11 mouse cellular contexts compared by ENCODE assay signal in genomic region chr6:108145941-108146588, GRCm38 (mm10). TPM values are rescaled to one million over a fixed set of nuclear protein-coding genes. Genes with fewer than 3 reads are reported as not detected.
DNase-seq lines count a peak whose midpoint lies in the region; ATAC-seq lines count a peak whose summit lies in the region.
"Had no signal": no experiment of that assay in that cellular context is flagged by ENCODE, and none has a peak within 500 bp of the region (broad histone marks: within the 10 kb centered on the region; RNA-seq: fewer than 3 reads in every experiment).

No protein-coding gene starts in this region.

- H3K4me3 ChIP-seq in forebrain, embryonic 10.5 days = no peak overlapping the region
- H3K4me3 ChIP-seq: erythroblast, embryonic 14.5 days; limb, embryonic 15.5 days had no signal

- no peaks in the 10 kb centered on the region for H3K27me3 ChIP-seq in forebrain, embryonic 10.5 days (ENCODE audit: poor library complexity, severe bottlenecking)
- H3K27me3 ChIP-seq: limb, embryonic 15.5 days had no signal

- peak overlapping the region; percentile 66 for H3K27ac ChIP-seq in forebrain, embryonic 10.5 days
- H3K27ac ChIP-seq: limb, embryonic 15.5 days; stomach, postnatal 0 days had no signal

- DNase-seq in kidney, adult 8-10 months = peak; percentile 53 to 56
- DNase-seq in kidney, postnatal 4 days = no peak
- DNase-seq in forebrain, embryonic 10.5 days (ENCODE audit: extremely low spot score, low spot score) = peak; percentile 40
- peak; percentile 27 for DNase-seq in layer of hippocampus, adult 11-12 months (ENCODE audit: low spot score)
- peak; percentile 33 for DNase-seq in neural tube, embryonic 10.5 days (ENCODE audit: extremely low spot score, low spot score)
- DNase-seq in lung, adult 18-20 months = no peak
- no peak for DNase-seq in lung, postnatal 4 days

- H3K9me3 ChIP-seq in forebrain, embryonic 10.5 days = no peaks in the 10 kb centered on the region
- H3K9me3 ChIP-seq: limb, embryonic 15.5 days had no signal

- H3K36me3 ChIP-seq in forebrain, embryonic 10.5 days (replicated peaks) = peaks cover 7% of the 10 kb centered on the region; the same call in 1 of the 2 replicates

- WGBS in forebrain, embryonic 10.5 days = 61% methylated on average over 7 of the region's 7 CpGs

- no peak for ATAC-seq in CD4-positive, CD25-positive, alpha-beta regulatory T cell, adult 4 months

- peaks cover 25% of the 10 kb centered on the region for H3K4me1 ChIP-seq in forebrain, embryonic 10.5 days
- H3K4me1 ChIP-seq: limb, embryonic 15.5 days had no signal

RNA-seq across cellular contexts. Expression of gene Sumf1, which starts 39.3 kb away (rescaled TPM):
- polyA plus RNA-seq in forebrain, embryonic 10.5 days (2016; fragmentation: Nextera tagmentation; extraction: Ambion mirVana) = 12.8 and 13.0 TPM in 2 replicates
- polyA plus RNA-seq in CD4-positive, CD25-positive, alpha-beta regulatory T cell, adult 4 months (2017; shearing (Covaris generic)) = 1 to 10 TPM; 4.2 to 4.3 TPM

Comparison
In these comparisons a context has a peak if more than half of its experiments do, and no peak if none do; other contexts are left out.
1. DNase-seq: peak in kidney, adult 8-10 months (2 of 2), forebrain, embryonic 10.5 days (single experiment), layer of hippocampus, adult 11-12 months (single experiment) and neural tube, embryonic 10.5 days (single experiment); none in kidney, postnatal 4 days (0 of 2), lung, adult 18-20 months (0 of 2) and lung, postnatal 4 days (0 of 2).